In genomic region chr5:114173877-114174581, GRCm38 (mm10) we compare ENCODE assay signal across 9 mouse cellular contexts. TPM values are rescaled to one million over a fixed set of nuclear protein-coding genes. Genes with fewer than 3 reads are reported as not detected.
DNase-seq lines count a peak whose midpoint lies in the region; ATAC-seq and TF ChIP-seq lines count a peak whose summit lies in the region.
"Had no signal": no experiment of that assay in that cellular context is flagged by ENCODE, and none has a peak within 500 bp of the region (broad histone marks: within the 10 kb centered on the region; RNA-seq: fewer than 3 reads in every experiment).

No protein-coding gene starts in this region.

- no peak for TF ChIP-seq CTCF in E14TG2a.4 (conservative IDR thresholded peaks at IDR 0.05; ENCODE audit: low read length)

- ATAC-seq in kidney, embryonic 14.5 days (ENCODE audit: low FRiP score, low TSS enrichment) = no peak
- ATAC-seq in limb, embryonic 13.5 days (ENCODE audit: low FRiP score, low read depth) = no peak
- ATAC-seq: midbrain, embryonic 16.5 days had no signal

- H3K36me3 ChIP-seq in kidney, embryonic 14.5 days (ENCODE audit: control insufficient read depth, insufficient read depth, low read length) = no peaks in the 10 kb centered on the region
- H3K36me3 ChIP-seq in E14TG2a.4 (ENCODE audit: insufficient read depth, low read length) = no peaks in the 10 kb centered on the region
- H3K36me3 ChIP-seq in limb, embryonic 13.5 days = no peaks in the 10 kb centered on the region

- H3K27ac ChIP-seq in kidney, embryonic 14.5 days (ENCODE audit: low read depth, low read length) = no peak overlapping the region
- H3K27ac ChIP-seq in brown adipose tissue, adult 24 weeks (replicated peaks; ENCODE audit: low read depth, low read length) = peak overlapping the region; percentile 45
- no peak overlapping the region for H3K27ac ChIP-seq in limb, embryonic 13.5 days

- no peaks in the 10 kb centered on the region for H3K9me3 ChIP-seq in kidney, embryonic 14.5 days (ENCODE audit: control insufficient read depth, low read length)
- H3K9me3 ChIP-seq in E14TG2a.4 (ENCODE audit: low read length) = no peaks in the 10 kb centered on the region
- no peaks in the 10 kb centered on the region; the same call in 1 of the 2 replicates for H3K9me3 ChIP-seq in limb, embryonic 13.5 days

- H3K9ac ChIP-seq in kidney, embryonic 14.5 days (ENCODE audit: low read depth, low read length) = peak overlapping the region; percentile 12; the same call in 1 of the 2 replicates
- H3K9ac ChIP-seq in limb, embryonic 13.5 days = no peak overlapping the region

- H3K4me1 ChIP-seq in kidney, embryonic 14.5 days (ENCODE audit: control insufficient read depth, insufficient read depth, low read length) = 0 out of 2 replicates have a peak, but pooled peaks cover 4% of the 10 kb centered on the region
- peaks cover 45% of the 10 kb centered on the region for H3K4me1 ChIP-seq in E14TG2a.4 (replicated peaks; ENCODE audit: low read depth, low read length)
- peaks cover 13% of the 10 kb centered on the region for H3K4me1 ChIP-seq in brown adipose tissue, adult 24 weeks (ENCODE audit: control insufficient read depth, insufficient read depth, insufficient read length, low read length)
- H3K4me1 ChIP-seq in limb, embryonic 13.5 days = peaks cover 9% of the 10 kb centered on the region

- no peak overlapping the region; the same call in 1 of the 2 replicates for H3K4me3 ChIP-seq in kidney, embryonic 14.5 days (ENCODE audit: low read length)
- peak overlapping the region; percentile 87; the same call in 1 of the 2 replicates for H3K4me3 ChIP-seq in E14TG2a.4 (replicated peaks; ENCODE audit: low read length)
- H3K4me3 ChIP-seq in brown adipose tissue, adult 24 weeks (ENCODE audit: insufficient read depth, low read depth, low read length) = no peak overlapping the region
- no peak overlapping the region for H3K4me3 ChIP-seq in limb, embryonic 13.5 days

- DNase-seq in kidney, postnatal 10 days = no peak
- no peak for DNase-seq in layer of hippocampus, postnatal 10 days (ENCODE audit: low spot score in 2 of 2)
- no peak for DNase-seq in layer of hippocampus, adult 8-10 months (ENCODE audit: low spot score in 2 of 2)
- DNase-seq in frontal cortex, adult 2 months (ENCODE audit: extremely low spot score in 1 of 2, low spot score in 1 of 2) = no peak

- no peaks in the 10 kb centered on the region for H3K27me3 ChIP-seq in kidney, embryonic 14.5 days (ENCODE audit: control insufficient read depth, insufficient read depth, low read length)
- H3K27me3 ChIP-seq in E14TG2a.4 (ENCODE audit: insufficient read depth, low read length) = no peaks in the 10 kb centered on the region
- peaks cover 8% of the 10 kb centered on the region for H3K27me3 ChIP-seq in limb, embryonic 13.5 days

- WGBS in kidney, embryonic 14.5 days = 20% methylated on average over 15 of the region's 16 CpGs
- 30% methylated on average over 16 of the region's 16 CpGs for WGBS in limb, embryonic 13.5 days

- H3K4me2 ChIP-seq in kidney, embryonic 14.5 days (replicated peaks; ENCODE audit: low read depth, low read length) = peak overlapping the region; percentile 33; the same call in 1 of the 2 replicates
- peak overlapping the region; percentile 44 for H3K4me2 ChIP-seq in limb, embryonic 13.5 days (replicated peaks)

RNA-seq across cellular contexts. Expression of gene Acacb, which starts 27.7 kb away (rescaled TPM):
- 4.4 and 4.8 TPM in 2 replicates for polyA plus RNA-seq in kidney, embryonic 14.5 days (2014; fragmentation: Nextera tagmentation; extraction: Ambion mirVana)
- polyA plus RNA-seq in brown adipose tissue, adult 24 weeks (2012; ENCODE audit: insufficient read depth, insufficient read length, missing spikeins) = 235 and 250 TPM in 2 replicates
- 4.3 and 5.0 TPM in 2 replicates for polyA plus RNA-seq in limb, embryonic 13.5 days (2015; fragmentation: Nextera tagmentation; extraction: Ambion mirVana)
- 1 to 10 TPM; 4.9 to 5.5 TPM for total RNA-seq in layer of hippocampus, postnatal 10 days (2021)
- total RNA-seq in layer of hippocampus, adult 8-10 months (2022) = 1 to 10 TPM; 6.1 to 7.4 (median 6.6) TPM
- polyA plus RNA-seq in frontal cortex, adult 2 months (2012; rRNA removed) = 3.3 and 3.7 TPM in 2 replicates

RNA-seq across cellular contexts. Expression of gene Ung, which starts 43.8 kb away (rescaled TPM):
- polyA plus RNA-seq in kidney, embryonic 14.5 days (2014; fragmentation: Nextera tagmentation; extraction: Ambion mirVana) = 38.1 and 44.6 TPM in 2 replicates
- 4.4 and 5.2 TPM in 2 replicates for polyA plus RNA-seq in brown adipose tissue, adult 24 weeks (2012; ENCODE audit: insufficient read depth, insufficient read length, missing spikeins)
- polyA plus RNA-seq in limb, embryonic 13.5 days (2015; fragmentation: Nextera tagmentation; extraction: Ambion mirVana) = 46.9 and 48.3 TPM in 2 replicates
- total RNA-seq in layer of hippocampus, postnatal 10 days (2021) = 1 to 10 TPM; 4.3 to 5.4 TPM
- 1 to 10 TPM; 1.7 to 2.3 (median 1.9) TPM for total RNA-seq in layer of hippocampus, adult 8-10 months (2022)
- polyA plus RNA-seq in frontal cortex, adult 2 months (2012; rRNA removed) = 5.4 and 5.9 TPM in 2 replicates

RNA-seq across cellular contexts. Expression of gene Alkbh2, which starts 46.0 kb away (rescaled TPM):
- 11.6 and 13.3 TPM in 2 replicates for polyA plus RNA-seq in kidney, embryonic 14.5 days (2014; fragmentation: Nextera tagmentation; extraction: Ambion mirVana)
- 4.3 and 5.6 TPM in 2 replicates for polyA plus RNA-seq in brown adipose tissue, adult 24 weeks (2012; ENCODE audit: insufficient read depth, insufficient read length, missing spikeins)
- polyA plus RNA-seq in limb, embryonic 13.5 days (2015; fragmentation: Nextera tagmentation; extraction: Ambion mirVana) = 10.8 and 11.9 TPM in 2 replicates
- 1 to 10 TPM; 4.1 to 5.5 TPM for total RNA-seq in layer of hippocampus, postnatal 10 days (2021)
- total RNA-seq in layer of hippocampus, adult 8-10 months (2022) = 1 to 10 TPM; 3.8 to 6.5 (median 5.5) TPM
- polyA plus RNA-seq in frontal cortex, adult 2 months (2012; rRNA removed) = 8.7 and 10.0 TPM in 2 replicates

Comparison
In these comparisons a context has a peak if more than half of its experiments do, and no peak if none do; other contexts are left out.
1. RNA of gene Acacb, which starts 27.7 kb away (polyA plus RNA-seq): 235 to 250 TPM in brown adipose tissue, adult 24 weeks; 4.4 to 4.8 TPM in kidney, embryonic 14.5 days, 4.3 to 5.0 TPM in limb, embryonic 13.5 days and 3.3 to 3.7 TPM in frontal cortex, adult 2 months; every median in the first group is over 10 times any median in the second.